Mouse (Mus musculus) skeletal muscle tissue, adult 2 months (tissue): ENCODE measurements at regions not wholly inside any gene's neighbourhood (a gene's known extent, or its start where the extent isn't known, plus 50 kb on each side); places are given as distances from the start of the nearest gene placed in this dataset.

Experiments used
- DNase-seq: peaks from one replicate; pipeline ENCODE4 v3.0.0-alpha.2; 2012; ENCODE audit warnings: low read depth, low spot score

DNA sequence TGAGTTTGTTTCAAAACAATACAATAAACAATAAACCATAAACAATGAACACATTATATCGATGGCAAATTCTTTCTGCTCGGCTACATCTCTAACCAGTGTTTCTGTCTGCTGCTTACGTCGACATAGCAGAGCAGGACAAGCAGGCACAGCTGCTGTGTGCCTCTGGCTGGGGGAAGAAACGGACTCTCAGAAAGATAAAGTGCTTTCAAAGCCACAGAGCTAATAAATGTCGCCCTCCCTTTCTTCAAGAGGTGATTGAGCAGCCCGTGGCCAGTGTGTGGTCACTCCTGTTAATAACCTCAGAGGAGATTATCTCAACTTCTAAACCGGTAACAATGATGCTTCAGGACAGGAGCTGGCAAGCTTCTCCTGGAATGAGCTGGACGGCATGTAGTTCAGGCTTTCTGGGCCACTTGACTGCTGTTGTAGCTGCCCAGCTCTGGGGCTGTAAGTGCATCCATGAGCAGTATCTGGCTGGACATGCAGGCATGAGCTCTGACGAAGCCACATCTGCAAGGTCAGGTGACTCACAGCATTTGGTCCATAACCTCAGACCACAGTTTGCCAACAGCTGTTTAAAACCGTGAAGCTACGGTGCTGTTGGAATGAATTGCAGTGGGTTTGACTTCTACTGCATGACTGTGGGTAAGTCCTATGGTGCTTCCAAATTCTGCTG, 55.6 kb downstream of the Evx1 start:
- DNase-seq: peak; percentile 18

DNA sequence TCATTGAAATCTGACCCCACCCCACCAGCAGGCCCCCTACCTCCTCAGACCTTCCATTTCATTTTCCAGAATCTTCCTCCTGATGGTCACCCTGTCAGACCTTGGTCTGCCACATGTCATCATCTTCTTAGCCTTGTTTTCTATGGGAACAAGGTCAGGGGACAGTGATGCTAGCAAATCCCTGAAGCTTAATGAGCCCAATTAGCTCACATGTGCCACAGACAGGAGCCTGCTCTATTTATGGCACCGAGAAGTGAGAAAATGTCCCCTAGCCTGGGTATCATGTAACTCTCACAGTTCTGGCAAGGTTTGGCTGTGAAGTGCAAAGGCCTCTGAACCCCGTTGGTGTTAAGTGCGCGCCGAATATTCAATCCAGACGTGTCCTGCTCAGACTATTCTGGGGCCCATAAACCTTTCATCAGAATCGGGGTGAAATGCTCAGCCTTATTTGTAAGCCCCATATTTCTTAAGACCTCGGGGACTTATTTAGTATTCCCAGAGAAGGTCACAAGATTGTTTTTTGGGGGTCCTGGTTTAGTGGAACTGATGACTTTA, 57.6 kb downstream of the Evx1 start:
- DNase-seq: no peak

DNA sequence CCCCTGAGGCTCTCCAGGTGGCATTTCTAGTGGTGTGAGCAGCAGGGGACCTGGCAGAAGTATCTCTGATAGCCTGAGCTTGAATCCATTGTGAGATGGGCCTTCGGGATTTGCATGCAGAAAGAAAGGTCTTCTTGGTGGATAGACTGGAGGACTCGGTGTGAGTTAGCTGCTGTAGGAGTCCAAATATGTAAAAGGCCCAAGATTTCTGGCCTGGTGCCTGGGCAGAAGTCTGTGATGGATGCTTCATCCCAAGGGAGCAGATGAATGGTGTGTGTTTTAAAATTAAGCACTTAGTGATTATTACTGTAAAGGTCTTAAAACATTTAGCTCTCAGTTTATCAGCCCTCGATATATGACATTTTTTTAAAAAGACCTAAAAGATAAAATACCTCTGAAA, 65.8 kb downstream of the Evx1 start:
- no peak for DNase-seq

DNA sequence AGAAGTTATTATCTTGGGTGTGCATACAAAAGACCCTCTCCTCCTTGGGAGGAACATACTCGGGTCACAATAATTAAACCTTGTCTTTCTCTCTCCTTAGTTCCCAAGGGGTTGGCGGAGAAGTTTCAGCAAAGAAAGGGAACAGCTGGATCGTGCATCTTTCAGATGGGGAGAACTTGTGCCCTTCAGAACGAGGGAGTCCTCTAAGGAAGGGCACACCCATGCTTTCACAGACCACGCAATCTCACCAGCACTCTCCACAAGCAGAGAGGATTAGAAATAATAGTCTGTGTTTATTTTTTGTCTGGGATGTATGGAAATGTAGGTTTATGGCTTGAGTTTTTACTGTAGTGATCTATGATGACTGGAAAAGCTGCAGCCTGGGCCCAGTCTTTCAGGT, 66.3 kb downstream of the Evx1 start:
- DNase-seq: no peak

DNA sequence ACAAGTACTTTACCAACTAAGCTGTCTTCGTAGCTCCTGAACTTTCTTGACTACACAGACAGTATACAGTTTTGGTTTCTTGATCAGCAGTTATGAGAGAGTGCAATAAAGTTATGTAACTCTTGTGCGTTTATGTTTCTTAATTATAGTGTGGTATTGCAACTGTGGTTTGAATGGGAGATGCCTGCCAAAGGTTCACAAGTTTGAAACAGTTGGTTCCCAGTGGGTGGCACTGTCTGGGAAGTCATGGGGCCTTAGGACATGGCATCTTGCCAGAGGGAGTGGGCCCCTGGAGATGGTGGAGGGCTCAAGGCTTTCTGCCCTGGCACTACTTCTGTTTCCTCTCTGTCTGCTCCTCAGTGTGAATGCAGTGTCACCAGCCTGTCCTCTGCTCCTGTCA, 71.7 kb downstream of the Evx1 start:
- DNase-seq: peak; percentile 5

DNA sequence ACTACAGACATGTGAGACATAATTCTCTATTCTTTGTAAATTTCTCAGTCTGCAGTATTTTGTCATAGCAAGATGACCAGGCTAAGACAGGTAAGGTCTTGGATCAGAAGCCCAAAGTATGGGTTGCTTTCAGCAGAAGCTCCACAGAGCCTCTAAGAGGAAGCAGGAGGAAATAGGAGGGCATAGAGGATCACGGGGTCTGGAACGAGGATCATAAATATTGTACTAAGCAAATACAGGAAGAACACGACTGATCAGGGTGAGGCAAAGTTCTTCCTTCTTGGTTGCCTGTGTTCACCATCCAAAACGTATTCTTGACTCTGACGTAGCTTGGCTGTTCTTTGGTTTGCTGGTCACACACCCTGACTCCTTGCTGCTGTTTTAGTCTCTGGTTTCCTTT, 88.1 kb downstream of the Evx1 start:
- DNase-seq: no peak

DNA sequence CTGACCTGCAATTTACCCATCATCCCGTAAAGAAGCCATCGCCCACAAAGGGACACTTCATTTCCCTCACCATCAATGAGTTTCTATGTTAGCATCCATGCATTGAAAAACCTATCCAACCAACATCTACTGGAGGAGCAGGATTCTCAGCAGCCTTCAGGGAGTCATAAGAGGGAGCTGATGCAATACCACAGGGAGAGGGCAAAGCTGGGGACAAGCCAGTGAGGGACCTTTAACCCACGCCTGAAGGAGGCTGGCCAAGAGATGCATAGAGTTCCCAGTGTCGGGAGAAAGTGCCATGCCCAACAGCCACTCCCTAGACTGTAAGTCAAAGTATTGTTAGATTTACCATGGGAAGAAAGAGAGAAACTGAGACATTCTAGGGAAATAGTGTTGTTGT, 96.7 kb downstream of the Evx1 start:
- no peak for DNase-seq

DNA sequence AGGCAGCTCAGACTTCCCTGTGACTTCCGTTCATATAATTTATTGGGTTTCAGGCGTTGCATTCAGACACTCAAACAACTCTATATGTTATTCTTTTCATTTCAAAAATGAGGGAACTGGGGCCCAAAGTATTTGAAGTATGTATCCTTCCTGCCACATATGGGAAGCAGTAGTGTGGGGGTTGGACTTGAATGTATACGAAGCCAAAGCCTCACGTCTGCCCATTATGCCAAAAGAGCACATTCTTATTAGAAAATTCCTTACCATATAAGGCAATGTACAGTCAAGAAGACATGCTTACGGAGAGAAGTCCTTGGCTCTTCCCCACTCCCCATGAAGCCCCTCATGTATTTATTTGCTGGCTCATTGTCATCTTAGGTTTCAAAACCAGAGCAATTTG, 97.4 kb downstream of the Evx1 start:
- no peak for DNase-seq

DNA sequence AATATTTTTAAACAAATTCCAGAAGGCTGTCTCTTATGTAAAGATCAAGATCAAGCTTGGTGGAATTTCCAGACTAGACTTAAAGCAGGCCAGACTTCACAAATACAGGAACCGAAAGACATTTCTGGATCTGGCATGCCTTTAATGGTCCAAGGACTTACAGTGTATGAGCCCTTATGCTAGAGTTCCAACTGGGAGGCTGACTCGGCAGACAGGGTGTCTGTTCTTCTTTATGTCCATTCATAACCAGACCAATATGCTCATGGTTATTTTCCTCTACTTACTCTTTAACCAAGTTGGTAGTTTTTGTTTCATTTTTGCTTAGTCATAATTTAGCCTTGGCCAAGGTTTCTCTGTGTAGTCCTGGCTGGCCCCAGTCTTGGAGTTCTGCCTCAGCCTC, 98.0 kb downstream of the Evx1 start:
- no peak for DNase-seq

DNA sequence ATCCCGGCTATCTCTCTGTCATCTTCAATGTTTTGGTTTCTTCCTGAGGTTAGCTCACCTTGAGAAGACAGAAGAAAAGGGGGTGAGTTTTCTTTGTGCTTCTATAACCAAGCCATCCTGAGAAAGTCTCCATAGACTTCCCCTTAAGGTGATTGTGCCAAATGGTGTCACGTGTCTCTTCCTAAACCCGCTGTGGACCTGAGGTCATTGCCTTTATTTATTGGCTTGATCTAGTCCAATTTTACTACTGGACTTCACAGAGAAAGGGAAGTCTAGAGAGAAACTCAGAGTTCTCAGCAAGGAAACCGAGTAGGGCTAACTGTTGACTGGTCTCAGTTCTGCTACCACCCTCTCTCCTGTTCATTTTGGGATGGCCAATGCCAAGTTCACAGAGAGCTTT, 100.3 kb downstream of the Evx1 start:
- no peak for DNase-seq

DNA sequence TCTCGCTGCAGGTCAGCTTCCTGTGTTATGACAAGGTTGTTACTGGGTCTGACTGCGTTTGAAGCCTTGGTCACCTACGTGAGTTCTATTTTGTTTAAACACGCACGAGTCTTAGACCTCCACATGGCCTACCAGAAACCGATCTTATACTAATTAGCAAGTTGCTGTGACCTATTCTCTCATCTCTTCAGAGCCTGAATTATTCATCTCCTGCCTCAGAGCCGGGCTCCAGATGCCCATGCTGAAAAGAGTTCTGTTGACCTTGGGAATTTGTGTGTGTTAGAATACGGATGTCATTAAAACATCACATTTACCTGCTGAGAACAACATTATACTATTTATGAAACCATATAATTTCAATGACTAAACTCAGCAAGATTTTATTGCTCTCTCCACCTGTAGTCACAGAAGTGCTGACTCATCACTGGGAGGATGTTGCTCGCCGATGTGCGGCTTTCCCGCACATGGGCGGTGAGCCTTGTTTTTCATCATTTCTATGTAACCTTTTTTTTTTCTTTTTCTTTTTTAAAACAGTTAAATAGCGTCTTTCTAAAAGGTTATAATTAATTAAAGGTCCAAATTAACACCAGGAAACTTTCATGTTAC, 102.1 kb downstream of the Evx1 start:
- no peak for DNase-seq

DNA sequence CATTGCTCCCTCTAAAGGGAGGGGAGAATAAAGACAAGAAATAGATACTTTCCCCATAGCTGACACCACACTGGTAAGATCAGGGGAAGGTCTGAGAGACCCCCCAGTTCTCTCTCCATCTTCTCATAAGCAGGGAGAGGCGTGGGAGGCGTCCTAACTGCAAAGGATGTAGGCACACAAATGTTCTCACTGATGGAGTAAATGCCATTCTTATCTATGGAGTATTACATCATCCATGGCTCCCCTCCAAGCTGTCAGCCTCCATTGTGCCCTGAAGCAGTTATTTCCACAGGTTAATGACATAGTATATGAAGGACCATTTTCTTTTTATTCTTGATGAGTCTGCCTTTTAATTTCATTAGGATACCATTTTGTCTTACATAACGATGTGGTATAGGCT, 103.2 kb downstream of the Evx1 start:
- no peak for DNase-seq

DNA sequence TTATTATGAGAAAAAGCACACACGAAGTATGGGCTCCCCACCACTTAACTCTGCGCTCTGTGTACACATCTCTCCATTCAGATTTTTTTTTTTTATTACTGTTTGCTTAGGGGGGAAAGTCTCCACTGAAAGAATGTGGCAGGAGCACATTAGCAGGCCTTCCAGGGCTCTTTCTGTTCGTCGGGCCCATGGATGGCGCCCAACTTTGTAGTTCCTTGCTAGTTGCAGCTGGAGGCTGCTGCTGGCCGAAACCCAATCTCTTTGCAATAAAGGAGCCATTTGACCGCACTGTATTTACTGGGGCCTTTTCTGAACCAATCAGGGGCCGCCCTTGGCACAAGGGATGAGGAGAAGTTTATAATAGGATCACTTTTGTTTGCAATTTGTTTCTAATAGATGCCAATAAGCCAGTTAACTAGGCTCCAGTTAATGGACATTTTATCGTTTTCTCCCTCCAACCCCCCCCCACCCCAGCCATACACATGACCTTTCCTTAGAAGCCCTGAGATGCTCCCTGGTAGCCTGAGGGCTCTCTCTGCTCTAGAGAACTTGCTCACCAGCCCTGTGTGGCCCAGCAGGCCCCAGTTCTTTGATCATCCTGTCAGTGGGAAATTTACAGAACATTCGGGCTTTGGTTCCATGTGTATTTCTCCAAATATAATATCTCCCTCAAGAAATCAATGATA, 104.3 kb downstream of the Evx1 start:
- DNase-seq: peak; percentile 58

DNA sequence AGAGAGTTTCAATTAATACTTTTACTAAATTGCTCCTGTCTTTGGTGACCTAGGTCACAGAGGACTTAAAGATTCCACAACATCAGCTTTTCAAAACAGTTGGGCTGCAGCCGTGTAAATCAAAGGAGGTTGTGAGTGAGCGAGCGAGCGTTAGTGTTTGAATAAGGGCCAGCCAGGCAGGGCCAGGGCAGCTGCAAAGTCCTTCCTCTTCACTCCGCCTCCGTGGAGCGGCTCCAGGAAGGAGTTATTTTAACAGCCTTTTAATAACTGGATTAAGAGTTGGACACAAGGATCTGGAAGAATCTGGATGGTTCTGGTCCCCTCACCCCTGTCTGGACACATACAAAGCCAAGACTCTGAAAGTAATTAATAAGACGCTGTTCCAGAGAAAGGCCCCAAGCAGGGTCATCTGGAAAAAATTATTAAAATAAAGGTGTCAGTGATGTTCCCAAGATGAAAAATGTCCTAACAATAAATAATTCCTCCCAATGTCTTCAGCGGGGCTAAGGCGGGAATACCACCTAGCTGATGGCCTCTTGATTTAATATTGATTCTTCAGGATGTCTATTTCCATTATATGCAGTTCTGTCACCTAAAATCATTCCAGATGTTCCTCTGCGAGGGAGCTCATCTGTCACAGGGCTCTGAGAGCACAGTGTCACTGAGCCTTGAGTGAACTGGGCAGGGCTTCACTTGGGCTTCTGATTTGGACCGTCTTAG, 105.3 kb downstream of the Evx1 start:
- DNase-seq: peak; percentile 62

DNA sequence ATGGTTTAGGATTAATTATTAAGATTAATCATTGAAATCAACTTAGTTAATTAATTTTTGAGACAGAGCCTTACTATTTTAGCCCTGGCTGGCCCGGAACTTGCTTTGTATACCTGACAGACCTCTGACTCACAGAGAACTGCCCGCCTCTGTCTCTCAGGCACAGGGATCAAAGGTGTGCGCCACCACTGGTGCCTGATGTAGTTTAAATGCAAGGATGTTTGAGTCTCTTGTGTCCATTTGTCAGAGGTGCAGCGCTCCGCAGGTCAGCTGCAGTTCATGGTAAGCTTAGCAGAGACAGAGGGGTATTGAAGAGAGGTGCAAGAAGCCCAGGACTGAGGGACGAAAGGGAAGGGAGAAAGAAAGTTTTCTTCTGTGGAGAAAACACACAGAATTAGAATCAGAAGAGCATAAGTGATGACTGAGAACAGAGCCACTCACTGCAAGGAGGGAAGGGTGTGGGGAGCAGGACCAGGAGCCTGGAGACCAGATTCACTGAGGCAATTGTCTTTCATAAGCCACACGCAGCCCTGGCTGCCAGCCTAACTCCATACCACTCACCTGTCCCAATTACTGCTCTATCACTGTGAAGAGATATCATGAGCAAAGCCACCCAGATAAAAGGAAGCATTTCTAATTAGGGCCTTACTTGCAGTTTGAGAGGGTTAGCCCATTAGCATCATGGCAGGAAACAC, 107.1 kb downstream of the Evx1 start:
- no peak for DNase-seq

DNA sequence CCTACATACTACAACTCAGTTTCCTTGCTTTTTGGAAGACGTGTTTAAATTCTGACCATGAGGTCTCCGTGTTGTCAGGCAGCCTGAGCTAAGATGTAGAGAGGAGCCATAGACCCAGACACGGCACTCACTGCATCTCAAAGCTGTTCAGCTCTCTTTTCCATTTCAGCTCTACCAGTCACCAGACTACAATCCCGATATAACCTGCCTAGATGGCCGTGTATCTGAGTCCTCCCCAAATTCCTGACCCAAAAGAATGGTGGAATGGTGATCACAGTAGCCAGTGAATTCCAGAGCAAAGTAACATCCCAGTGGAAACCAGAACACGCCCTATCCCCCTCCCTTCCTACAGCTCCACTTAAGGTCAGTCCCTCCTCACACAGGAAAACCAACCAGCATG, 108.5 kb downstream of the Evx1 start:
- no peak for DNase-seq

DNA sequence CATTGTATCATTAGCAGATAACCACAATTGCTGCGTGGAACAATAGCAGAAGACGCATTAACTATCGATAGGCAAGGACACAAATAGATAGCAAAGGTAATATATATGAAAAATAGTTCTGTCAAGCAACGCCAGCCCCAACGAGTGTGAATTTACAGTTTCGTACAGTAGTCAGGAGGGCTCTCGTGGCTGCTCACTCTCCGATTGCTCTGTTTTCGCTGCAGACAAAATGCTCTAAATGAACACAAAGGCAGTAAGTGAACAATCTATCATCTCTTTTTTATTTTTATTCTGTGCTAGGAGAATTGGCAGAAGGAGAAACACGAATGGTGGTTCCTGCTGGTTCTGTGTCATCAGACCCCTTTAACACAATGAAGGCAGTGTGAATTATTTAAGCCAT, 109.4 kb downstream of the Evx1 start:
- DNase-seq: no peak

DNA sequence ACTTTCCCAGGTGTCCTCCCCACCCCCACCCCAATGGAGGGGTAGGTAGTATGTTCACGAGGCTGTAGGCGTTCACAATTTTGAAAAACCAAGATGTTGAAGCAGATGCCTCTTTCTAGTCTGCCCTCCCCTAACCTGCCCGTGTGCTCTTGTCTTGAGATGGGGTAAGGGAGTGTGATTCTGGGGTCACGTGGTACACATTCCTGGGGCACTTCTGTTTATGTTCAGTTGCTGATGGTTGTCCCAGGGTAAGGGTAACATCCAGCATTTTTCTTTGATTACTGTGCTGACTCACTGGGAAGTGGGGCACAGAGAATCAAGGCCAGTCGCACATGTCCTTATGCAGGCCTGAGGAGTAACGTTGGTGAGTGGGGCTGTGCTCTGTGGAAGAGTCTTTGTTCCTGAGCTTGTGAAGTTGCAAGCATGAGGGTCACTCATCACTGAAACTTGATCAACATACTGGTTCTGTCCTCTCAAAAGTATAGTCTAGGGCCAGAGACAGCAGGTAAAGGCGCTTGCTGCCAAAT, 110.3 kb downstream of the Evx1 start:
- no peak for DNase-seq

DNA sequence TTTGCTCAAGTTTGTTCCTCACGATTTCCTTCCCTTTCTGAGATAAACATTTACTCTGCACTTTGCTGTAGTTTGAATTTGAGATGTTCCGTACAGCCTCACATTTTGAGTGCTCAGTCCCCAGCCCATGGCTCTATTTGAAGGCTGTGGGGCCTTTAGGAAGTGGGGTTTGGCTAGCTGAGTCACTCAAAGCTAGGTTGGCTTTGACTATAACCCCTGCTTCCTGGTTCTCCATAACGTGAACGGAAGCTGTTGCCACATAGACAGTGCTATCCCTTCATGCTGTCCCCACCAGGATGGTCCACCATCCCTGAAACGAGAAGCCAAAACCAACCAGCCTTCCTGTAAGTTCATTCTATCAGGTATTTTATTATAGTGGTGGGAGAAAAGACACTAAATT, 111.1 kb downstream of the Evx1 start:
- DNase-seq: no peak

DNA sequence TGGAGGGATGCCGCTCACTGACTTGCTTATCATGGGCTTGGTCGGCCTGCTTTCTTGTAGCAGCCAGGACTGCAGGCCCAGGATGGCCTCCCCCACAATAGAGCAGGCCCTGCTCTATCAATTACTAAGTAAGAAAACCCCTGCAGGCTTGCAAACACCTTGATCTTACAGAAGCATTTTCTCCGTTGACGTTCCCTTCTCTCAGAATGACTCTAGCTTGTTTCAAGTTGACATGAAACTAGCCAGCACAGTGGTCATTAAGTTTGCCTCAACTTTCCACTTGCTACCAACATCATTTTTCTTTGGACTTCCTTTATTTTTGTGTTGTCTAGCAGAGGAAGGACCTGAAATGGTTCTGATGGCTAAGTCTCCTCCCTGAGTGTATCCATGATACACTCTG, 111.8 kb downstream of the Evx1 start:
- DNase-seq: no peak

DNA sequence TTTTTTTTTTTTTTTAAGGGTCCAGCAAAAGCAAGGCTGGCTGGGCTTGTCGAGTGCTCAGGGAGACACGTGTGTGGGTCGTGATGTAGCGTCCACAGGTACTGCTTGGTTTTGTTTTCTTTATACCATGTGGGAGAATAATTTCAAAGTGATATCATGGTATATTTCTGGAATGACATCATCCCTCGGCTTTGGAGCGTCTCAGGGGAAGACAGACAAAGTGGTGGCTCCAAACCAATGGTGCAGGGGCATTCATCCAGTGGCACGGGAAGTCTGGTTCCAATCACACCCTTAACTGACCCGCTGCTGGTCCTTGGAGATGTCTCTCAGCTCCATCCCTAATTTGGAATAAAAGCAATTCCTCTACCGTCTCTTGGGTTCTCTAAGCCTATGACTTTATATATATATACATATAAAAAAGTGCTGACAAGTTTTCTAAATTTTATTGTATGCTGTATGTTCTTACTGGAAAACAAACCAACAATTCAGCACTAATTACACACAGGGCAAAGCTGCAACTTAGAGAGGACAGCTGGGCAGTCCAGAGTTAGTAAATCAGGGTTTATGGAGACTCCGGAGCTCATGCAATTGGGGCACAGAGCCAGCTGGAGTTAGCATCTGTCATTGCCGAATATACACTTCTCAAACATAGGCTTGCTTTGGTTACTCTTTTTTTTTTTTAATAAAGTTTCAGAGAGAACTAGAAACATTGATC, 115.3 kb downstream of the Evx1 start:
- DNase-seq: no peak
